Mouse (Mus musculus): ENCODE data around the gene Senp7.
"Not testable (repeated sequence)": the region's sequence is repeated elsewhere in the genome, so short reads cannot be mapped to it uniquely, and the experiment has no call there.

The Senp7 gene

GRCm38 (mm10) chr16:56048038-56048437 is at the start of gene Senp7:
Gene Senp7, plus strand, starts transcription at chr16:56048338.
- not testable (repeated sequence) for DNase-seq (ENCODE audit: extremely low spot score, low spot score)

- DNase-seq (ENCODE audit: extremely low spot score, low spot score), result no peak
These were observed 41.3 kb upstream of the Senp7 start for GRCm38 (mm10) chr16:56006798-56007197.

GRCm38 (mm10) chr16:56008862-56009261 is 39.3 kb upstream of the Senp7 start:
- DNase-seq (ENCODE audit: extremely low spot score, low spot score), result no peak

- DNase-seq (ENCODE audit: extremely low spot score, low spot score), result no peak
These were observed 35.1 kb upstream of the Senp7 start for GRCm38 (mm10) chr16:56012789-56013743.

GRCm38 (mm10) chr16:56014076-56014475 is 34.1 kb upstream of the Senp7 start:
- DNase-seq (ENCODE audit: extremely low spot score, low spot score), result no peak

- no peak for DNase-seq (ENCODE audit: extremely low spot score, low spot score)
These were observed 28.5 kb upstream of the Senp7 start for GRCm38 (mm10) chr16:56019660-56020059.

- no peak for DNase-seq (ENCODE audit: extremely low spot score, low spot score)
These were observed 20.1 kb upstream of the Senp7 start for GRCm38 (mm10) chr16:56027854-56028629.

GRCm38 (mm10) chr16:56028722-56029551 is 19.2 kb upstream of the Senp7 start:
- peak; percentile 83 for DNase-seq (ENCODE audit: extremely low spot score, low spot score)

- DNase-seq (ENCODE audit: extremely low spot score, low spot score), result peak; percentile 99
These were observed 18.5 kb upstream of the Senp7 start, which contains the start of gene Pcnp for GRCm38 (mm10) chr16:56029661-56030082. Gene Pcnp, minus strand, starts transcription at chr16:56029739.

- DNase-seq (ENCODE audit: extremely low spot score, low spot score), result no peak
These were observed 13.6 kb upstream of the Senp7 start for GRCm38 (mm10) chr16:56034566-56034965.

GRCm38 (mm10) chr16:56036501-56036900 is 11.6 kb upstream of the Senp7 start:
- no peak for DNase-seq (ENCODE audit: extremely low spot score, low spot score)

- DNase-seq (ENCODE audit: extremely low spot score, low spot score), result peak; percentile 97
These were observed 10.8 kb upstream of the Senp7 start, which contains the start of gene Trmt10c for GRCm38 (mm10) chr16:56037138-56038010. Gene Trmt10c, minus strand, starts transcription at chr16:56037819.

- DNase-seq (ENCODE audit: extremely low spot score, low spot score), result no peak
These were observed 10.0 kb upstream of the Senp7 start for GRCm38 (mm10) chr16:56038090-56038489.

- DNase-seq (ENCODE audit: extremely low spot score, low spot score), result no peak
These were observed 7.8 kb downstream of the Senp7 start for GRCm38 (mm10) chr16:56055911-56056310.

GRCm38 (mm10) chr16:56056944-56057590 is 8.9 kb downstream of the Senp7 start:
- no peak for DNase-seq (ENCODE audit: extremely low spot score, low spot score)

GRCm38 (mm10) chr16:56058151-56058550 is 10.0 kb downstream of the Senp7 start:
- no peak for DNase-seq (ENCODE audit: extremely low spot score, low spot score)

- no peak for DNase-seq (ENCODE audit: extremely low spot score, low spot score)
These were observed 14.0 kb downstream of the Senp7 start for GRCm38 (mm10) chr16:56061995-56062594.

GRCm38 (mm10) chr16:56062981-56063380 is 14.8 kb downstream of the Senp7 start:
- DNase-seq (ENCODE audit: extremely low spot score, low spot score), result no peak

GRCm38 (mm10) chr16:56064334-56064990 is 16.3 kb downstream of the Senp7 start:
- peak; percentile 73 for DNase-seq (ENCODE audit: extremely low spot score, low spot score)
